Mouse (Mus musculus) kidney, adult 9 months (tissue): ENCODE measurements around the gene Gm9945.

Experiments
- DNase-seq: peaks from one replicate; pipeline ENCODE4 v3.0.0; 2022

Gene Gm9945

DNA sequence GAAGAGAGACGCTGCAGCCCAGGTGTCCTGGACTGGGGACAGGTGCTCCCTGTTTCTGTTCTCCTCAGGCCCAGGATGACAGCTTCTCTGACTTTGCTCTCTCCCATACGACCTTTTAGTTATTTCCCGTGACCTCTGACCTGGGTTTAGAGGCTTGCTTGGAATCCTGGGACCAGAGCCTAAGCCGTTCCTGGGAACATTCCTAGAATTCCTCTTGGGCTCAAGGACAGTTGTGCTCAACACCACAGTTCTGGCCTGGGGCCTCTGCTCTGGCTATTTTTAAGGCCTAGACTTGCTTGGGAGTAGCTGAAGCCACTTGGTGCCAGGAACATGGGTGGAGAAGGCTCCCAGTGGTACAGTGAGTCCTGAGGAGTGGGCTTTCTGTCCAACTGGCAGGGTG is 45.5 kb downstream of the Gm9945 start:
- peak; percentile 73 for DNase-seq

DNA sequence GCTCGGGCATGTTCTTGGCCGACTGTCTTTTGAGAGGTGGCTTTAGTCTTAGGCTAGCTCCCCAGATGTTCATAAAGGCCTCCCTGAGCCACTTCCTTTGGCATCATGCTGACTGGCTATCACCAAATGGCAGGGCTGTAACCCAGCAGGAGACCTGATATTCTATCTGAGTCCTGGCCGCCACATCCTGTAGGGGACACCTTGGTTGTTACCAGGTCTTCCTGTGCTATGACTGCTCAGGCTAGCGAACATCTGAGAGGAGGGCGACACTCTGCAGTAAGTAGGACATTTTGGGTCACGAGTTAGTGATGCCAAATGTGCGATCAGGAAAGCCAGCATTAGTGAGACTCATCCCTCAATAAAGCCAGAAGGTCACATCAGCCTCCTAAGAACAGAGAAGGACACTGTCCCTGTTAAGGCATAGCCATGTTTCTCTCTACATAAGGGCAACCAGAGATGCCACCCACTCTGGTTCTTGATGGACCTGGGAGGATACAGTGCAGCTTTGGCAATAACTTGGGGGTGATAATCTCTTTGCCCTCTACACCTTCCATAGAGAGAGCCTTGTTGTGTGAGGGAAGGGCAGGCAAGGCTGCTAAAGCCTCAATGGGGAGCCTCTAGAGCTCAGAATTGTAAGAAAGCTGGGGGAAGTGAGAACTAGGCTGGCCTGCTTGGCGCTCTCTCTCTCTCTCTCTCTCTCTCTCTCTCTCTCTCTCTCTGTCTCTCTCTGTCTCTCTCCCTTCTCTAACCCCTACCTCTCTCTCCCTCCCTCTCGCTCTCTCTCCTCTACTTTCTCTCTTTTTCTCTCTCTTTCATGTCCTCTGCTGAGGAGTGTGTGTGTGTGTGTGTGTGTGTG is 48.7 kb downstream of the Gm9945 start:
- DNase-seq = no peak

DNA sequence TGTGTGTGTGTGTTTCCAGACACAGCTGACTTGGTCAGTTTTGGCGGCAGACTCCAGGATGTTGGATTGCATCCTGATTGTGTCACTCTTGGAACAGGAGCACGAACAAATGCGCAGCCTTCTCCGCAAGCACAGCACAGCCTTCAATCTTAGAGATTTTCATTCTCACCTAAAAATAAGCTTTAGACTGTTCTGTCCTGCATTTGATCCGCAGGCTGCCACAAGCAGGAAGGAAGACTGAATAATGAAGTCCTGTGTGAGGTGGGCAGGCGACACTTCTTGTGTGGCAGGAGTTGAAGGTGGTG is 49.2 kb downstream of the Gm9945 start:
- DNase-seq = peak; percentile 21

DNA sequence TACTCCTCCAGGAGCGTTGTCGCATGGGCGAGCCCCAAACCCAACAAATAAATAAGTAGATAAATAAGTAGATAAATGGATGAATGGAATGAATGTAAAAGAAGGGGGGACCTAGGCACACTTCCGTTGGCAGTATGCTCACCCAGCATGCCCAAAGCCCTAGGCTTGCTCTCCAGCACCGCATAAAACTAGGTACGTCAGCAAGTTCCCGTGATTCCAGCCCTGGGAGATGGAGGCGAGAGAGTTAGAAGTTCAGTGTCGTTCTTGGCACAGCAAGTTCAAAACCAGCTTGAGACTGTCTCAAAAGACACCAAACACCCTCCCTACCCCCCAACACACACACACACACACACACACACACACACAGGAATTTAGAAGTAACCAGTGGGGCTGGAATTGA is 50.0 kb downstream of the Gm9945 start:
- DNase-seq = no peak
